Mouse (Mus musculus) gastrocnemius, postnatal 14 days (tissue): ENCODE results near the gene Cbr2. TPM values are rescaled to one million over a fixed set of nuclear protein-coding genes. Genes with fewer than 3 reads are reported as not detected.
"Not testable (repeated sequence)": the region's sequence is repeated elsewhere in the genome, so short reads cannot be mapped to it uniquely, and the experiment has no call there.

Experiments used
- DNase-seq: peaks from one replicate; pipeline ENCODE4 v3.0.0; 2021; ENCODE audit warnings: mixed read lengths
- intact Hi-C: fragments of 180-260 bp; cut with DNase I; formaldehyde crosslinking; loops from one replicate; pipeline ENCODE4 v1.15.1; 2025; ENCODE audit warnings: low total_unique reads
- long read RNA-seq, 2 experiments: library from polyadenylated mRNA; stranded (forward); transcript quantifications; one replicate each; pipeline ENCODE4 v2.0.0; 2021
- total RNA-seq, 2 experiments: library from RNA; stranded (reverse); gene quantifications; 2 replicates each; pipeline ENCODE4 v1.2.3; 2021

Cbr2 gene
- 10 to 100 TPM; 10.6 to 14.4 TPM for total RNA-seq
- long read RNA-seq, experiment 1, transcript Cbr2-201 (8 exons, 1,110 nt): major isoform, 7 of 8 reads
- long read RNA-seq, experiment 1, partial matches to known transcripts: 0 of 8 reads
- long read RNA-seq, experiment 1, other reads (novel, unspliced or antisense): 1 of 8 reads
- long read RNA-seq, experiment 2, transcript Cbr2-201 (8 exons, 1,110 nt): major isoform, 12 of 12 reads
- long read RNA-seq, experiment 2, partial matches to known transcripts: 0 of 12 reads
- long read RNA-seq, experiment 2, other reads (novel, unspliced or antisense): 0 of 12 reads

DNA sequence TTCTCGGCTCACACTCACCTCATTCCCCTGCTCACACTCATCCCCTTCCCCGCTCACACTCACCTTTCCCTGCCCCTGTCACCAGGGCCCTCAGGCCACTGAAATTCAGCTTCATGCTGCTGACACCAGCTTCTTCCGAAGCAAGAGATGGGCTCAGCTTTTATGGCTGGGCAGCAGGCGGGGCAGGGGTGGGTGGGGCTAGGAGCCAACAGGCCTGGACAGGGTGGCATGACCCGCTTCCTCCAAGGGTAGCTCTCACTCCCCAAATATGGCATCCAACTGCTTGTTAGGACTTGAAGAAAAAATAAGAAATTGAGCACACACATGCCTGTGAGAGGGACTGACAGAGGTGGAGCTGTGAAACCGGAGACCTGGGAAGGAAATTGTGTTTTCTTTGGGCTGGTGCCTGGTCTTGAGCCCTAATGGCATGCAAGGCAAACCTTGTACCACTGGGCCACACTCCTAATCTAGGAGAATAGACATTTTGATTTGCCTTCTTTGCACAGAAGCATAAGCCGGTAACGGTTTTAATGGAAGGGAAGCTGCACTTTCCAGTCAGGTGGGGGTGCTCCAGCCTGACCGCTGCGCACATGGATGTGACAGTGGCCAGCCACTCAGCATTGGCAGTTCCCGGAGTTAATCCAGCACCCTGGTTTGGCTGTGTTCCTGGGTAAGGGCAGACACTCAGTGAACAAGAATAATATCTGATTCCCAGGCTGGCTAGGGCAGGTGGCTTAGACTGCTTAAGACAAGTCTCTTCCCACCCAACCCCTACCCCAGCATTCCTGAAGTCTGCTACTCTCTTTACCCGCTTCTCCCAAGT is at the start of gene Cbr2:
Gene Cbr2 (minus strand): TSS at position 257 of the 823 bp plus-strand sequence.
- no peak for DNase-seq
- intact Hi-C loops: no loop called here

GRCm38 (mm10) chr11:120781361-120781760 is 49.4 kb upstream of the Cbr2 start:
- intact Hi-C loops: loop anchor here (2.0 kb wide), 1 partner anchor 63 kb away; no protein-coding TSS in a partner anchor
- not testable (repeated sequence) for DNase-seq

GRCm38 (mm10) chr11:120779876-120780275 is 48.0 kb upstream of the Cbr2 start:
- intact Hi-C loops: loop anchor here (2.0 kb wide), 1 partner anchor 61 kb away; no protein-coding TSS in a partner anchor

DNA sequence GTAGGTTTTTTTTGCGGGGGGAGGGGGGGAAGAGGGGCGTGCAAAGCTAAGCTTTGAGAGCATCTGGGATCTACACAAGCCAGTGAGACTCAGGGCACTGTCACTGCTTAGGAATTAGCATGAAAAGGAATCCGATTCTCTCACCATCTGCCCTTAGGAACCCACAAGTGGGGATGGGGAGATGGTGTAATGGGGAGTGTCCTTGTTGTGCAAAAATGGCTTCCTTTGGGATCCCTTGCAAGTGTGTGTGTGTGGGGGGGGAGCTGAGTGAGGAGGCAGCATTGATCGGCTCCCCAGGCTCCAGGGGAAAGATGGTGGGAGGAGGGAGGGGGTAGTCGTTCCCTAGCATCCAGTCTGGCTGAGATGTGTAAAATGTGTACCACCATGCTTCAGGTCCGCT is 45.2 kb upstream of the Cbr2 start:
- DNase-seq: no peak
- intact Hi-C loops: no loop called here

More at GRCm38 (mm10) chr11:120779876-120780275, 48.0 kb upstream of the Cbr2 start:
- no peak for DNase-seq

GRCm38 (mm10) chr11:120775774-120776469 is 44.0 kb upstream of the Cbr2 start:
- intact Hi-C loops: loop anchor here (2.0 kb wide), 1 partner anchor 55 kb away; the partner anchor contains the start of gene Rac3
- DNase-seq: peak; percentile 94

DNA sequence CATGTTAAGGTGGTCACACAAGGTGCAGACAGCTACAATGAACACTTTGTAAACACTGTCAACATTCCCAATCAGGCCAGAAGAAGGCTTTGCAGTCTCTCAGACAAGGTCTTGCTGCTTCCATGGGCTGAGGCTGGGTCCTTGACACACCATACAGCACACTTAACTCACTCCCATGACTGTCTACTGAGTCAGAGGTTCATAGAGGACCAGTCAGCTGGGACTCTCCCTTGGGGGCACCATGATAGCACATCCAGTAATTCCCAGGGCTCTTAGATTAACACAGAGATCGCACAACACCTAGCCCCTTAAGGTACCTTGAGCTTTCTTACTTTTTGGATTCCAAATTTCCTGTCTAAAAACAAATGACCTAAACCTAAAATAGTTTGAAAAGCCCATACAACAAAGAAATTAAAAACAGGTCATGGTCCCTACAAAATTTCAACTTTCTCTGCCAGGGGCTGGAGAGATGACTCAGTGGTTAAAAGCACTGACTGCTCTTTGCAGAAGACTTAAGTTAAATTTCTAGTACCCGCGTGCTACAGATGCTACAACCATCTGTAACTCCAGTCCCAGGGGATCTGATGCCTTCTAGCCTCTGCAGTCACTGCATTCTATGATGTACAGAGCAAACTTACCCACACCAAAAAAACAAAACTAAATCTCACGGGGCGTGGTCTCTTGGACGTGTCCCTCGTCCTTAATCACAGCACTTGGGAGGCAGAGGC is 41.7 kb upstream of the Cbr2 start:
- intact Hi-C loops: loop anchor here (2.0 kb wide), 1 partner anchor 53 kb away; the partner anchor contains the start of gene Rac3
- DNase-seq: no peak

- DNase-seq: no peak
- intact Hi-C loops: no loop called here
Measured at GRCm38 (mm10) chr11:120772749-120773148, 40.8 kb upstream of the Cbr2 start.

DNA sequence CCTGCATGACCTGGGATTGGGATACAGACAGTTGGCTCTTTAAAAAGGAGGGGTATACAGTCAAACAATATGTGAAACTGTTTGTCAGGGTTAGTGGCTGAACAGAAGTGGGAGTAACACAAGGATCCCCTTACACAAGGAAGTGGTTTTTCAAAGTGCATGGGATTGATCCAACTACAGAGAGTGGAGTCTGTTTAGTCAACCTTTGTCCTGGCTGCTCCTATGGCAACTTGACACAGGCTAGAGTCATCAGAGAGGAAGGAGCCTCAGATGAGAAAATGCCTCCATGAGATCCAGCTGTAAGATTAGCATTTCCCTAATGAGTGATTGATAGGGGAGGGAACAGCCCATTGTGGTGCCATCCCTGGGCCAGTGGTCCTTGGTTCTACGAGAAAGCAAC is 36.3 kb upstream of the Cbr2 start:
- intact Hi-C loops: no loop called here
- DNase-seq: no peak

- DNase-seq, intact Hi-C loops: not testable (repeated sequence)
Measured at GRCm38 (mm10) chr11:120767023-120767422, 35.1 kb upstream of the Cbr2 start.

GRCm38 (mm10) chr11:120763121-120763999 is 31.4 kb upstream of the Cbr2 start:
- intact Hi-C loops, DNase-seq: not testable (repeated sequence)

DNA sequence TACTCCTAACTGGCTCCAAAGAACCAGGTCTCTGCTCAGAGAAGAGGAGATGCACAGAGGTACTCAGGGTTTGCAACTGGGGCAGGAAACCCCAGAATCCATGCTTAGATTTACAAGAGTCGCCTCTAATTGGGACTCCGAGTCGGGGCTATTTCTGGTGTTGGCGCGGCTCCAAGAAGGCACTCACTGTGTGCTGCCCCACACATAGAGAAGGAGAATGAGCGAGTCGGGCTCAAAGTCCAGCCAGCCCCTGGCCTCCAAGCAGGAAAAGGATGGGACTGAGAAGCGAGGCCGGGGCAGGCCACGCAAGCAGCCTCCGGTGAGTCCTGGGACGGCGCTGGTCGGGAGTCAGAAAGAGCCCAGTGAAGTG is 30.7 kb upstream of the Cbr2 start, which contains the start of gene Hmga1b:
Gene Hmga1b (plus strand): TSS at position 123 of the 370 bp plus-strand sequence.
- intact Hi-C loops, DNase-seq: not testable (repeated sequence)

GRCm38 (mm10) chr11:120761811-120762671 is 30.1 kb upstream of the Cbr2 start:
- no peak for DNase-seq
- intact Hi-C loops: no loop called here

GRCm38 (mm10) chr11:120760236-120760635 is 28.3 kb upstream of the Cbr2 start:
- no peak for DNase-seq
- intact Hi-C loops: no loop called here

GRCm38 (mm10) chr11:120751606-120752005 is 19.7 kb upstream of the Cbr2 start:
- intact Hi-C loops: no loop called here
- no peak for DNase-seq

- no peak for DNase-seq
Measured at GRCm38 (mm10) chr11:120749430-120749829, 17.5 kb upstream of the Cbr2 start.

DNA sequence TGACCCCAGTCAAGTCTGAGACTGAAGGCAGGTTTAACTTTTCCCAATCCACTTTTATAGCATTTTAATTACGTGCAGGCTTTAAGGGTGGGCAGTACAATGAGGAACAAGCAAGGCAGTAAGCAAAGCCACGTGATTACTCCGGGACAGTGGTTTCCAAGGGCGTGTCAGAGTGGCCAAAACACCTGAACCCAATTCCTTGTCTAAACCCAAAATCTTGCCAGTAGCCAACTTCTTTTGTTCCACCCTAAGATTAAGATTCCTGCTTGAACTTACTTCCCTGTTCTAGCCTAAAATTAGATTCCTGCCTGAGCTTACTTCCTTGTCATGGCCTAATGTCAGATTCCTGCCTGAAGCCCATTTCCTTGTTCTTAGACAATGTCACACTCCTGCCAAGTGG is 16.1 kb upstream of the Cbr2 start:
- no peak for DNase-seq
- intact Hi-C loops: no loop called here

More at GRCm38 (mm10) chr11:120749430-120749829, 17.5 kb upstream of the Cbr2 start:
- intact Hi-C loops: no loop called here

DNA sequence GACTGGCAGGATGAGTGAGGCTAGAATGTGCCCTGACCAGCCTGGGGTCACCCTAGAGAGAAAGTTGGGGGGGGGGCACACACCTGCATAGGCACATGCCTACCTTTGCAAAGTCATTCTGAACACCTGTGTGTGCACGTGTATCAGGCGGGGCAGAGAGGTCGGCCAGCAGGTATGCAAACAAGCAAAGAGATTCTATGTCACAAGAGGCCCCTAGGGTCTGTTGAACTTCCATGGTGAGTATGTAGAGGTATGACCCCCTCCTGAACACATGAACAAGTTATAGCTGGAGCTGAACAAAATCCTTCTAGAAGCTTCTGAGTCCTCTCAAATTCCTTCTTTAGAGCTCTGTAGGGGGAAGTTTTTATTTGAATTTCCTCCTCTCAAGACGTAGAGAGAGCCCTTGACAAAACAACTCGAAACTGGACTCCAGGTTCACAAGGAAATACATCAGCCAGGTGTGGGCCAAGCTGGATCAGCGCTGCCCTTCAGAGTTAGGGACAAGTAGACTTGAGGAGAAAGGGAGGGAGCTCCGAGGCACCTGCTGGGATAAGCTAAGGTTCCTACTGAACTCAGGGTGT is 12.3 kb upstream of the Cbr2 start:
- intact Hi-C loops: no loop called here
- no peak for DNase-seq
